Mouse (Mus musculus) testis, adult 2 months (tissue): Measurements from ENCODE around the gene Daxx.
"Not testable (repeated sequence)": the region's sequence is repeated elsewhere in the genome, so short reads cannot be mapped to it uniquely, and the experiment has no call there.

ENCODE experiments used
- CTCF ChIP-seq: fragments of 200-500 bp; IDR thresholded peaks from 2 replicates; pipeline ENCODE4 v1.5.1; 2012; ENCODE audit warnings: low read depth, mild to moderate bottlenecking, inconsistent platforms, low read length, moderate library complexity; ENCODE audit not compliant: control insufficient read depth, insufficient read depth, insufficient replicate concordance
- POLR2A ChIP-seq: fragments of 200-500 bp; IDR thresholded peaks from 2 replicates; pipeline ENCODE4 v1.6.1; 2012; ENCODE audit warnings: low read depth, mild to moderate bottlenecking, inconsistent platforms, low read length, moderate library complexity; ENCODE audit not compliant: control insufficient read depth

DNA sequence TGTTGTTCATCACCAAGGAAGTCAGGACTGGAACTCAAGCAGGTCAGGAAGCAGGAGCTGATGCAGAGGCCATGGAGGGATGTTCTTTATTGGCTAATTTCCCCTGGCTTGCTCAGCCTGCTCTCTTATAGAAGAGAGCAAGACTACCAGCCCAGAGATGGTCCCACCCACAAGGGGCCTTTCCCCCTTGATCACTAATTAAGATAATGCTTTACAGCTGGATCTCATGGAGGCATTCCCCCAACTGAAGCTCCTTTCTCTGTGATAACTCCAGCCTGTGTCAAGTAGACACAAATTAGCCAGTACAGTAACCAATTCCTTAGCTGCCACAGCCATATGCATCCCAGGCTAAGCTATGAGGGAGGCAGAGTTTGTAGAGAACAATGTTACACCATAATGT, 21.0 kb upstream of the Daxx start:
- TF ChIP-seq CTCF, POLR2A: not testable (repeated sequence)
